Mouse (Mus musculus) intestine, embryonic 14.5 days (tissue): ENCODE data around the gene Tlx3. TPM values are rescaled to one million over a fixed set of nuclear protein-coding genes. Genes with fewer than 3 reads are reported as not detected.

Experiments
- ATAC-seq: fragments of 200-750 bp; cut with Nextera tagmentation; replicated peaks from 2 replicates; pipeline ENCODE4 v1.8.0; 2017; ENCODE audit warnings: low read depth, moderate number of reproducible peaks, moderate TSS enrichment, moderate library complexity; ENCODE audit not compliant: low FRiP score, low TSS enrichment
- DNase-seq: peaks from one replicate; pipeline ENCODE4 v3.0.0-alpha.2; 2018; ENCODE audit warnings: low spot score
- H3K27ac ChIP-seq: fragments of 300-500 bp; sonication (generic); 2 replicates; pipeline ENCODE4 v1.5.1; 2014; ENCODE audit warnings: low read depth, mild to moderate bottlenecking, control low read depth
- H3K27me3 ChIP-seq: fragments of 300-500 bp; sonication (generic); replicated peaks from 2 replicates; pipeline ENCODE4 v1.6.1; 2014; ENCODE audit warnings: low read length, control low read depth; ENCODE audit not compliant: control insufficient read depth, insufficient read depth
- H3K36me3 ChIP-seq: fragments of 300-500 bp; sonication (generic); 2 replicates; pipeline ENCODE4 v1.6.1; 2014; ENCODE audit warnings: low read length, control low read depth; ENCODE audit not compliant: control insufficient read depth, insufficient read depth
- H3K4me1 ChIP-seq: fragments of 300-500 bp; sonication (generic); replicated peaks from 2 replicates; pipeline ENCODE4 v1.6.1; 2014; ENCODE audit warnings: low read length, control low read depth, mixed read lengths; ENCODE audit not compliant: control insufficient read depth, insufficient read depth
- H3K4me2 ChIP-seq: fragments of 300-500 bp; sonication (generic); 2 replicates; pipeline ENCODE4 v1.6.1; 2014; ENCODE audit warnings: low read length
- H3K4me3 ChIP-seq: fragments of 300-500 bp; sonication (generic); 2 replicates; pipeline ENCODE4 v1.5.1; 2014; ENCODE audit warnings: low read depth, low read length, control low read depth, mixed read lengths
- H3K9ac ChIP-seq: fragments of 300-500 bp; sonication (generic); 2 replicates; pipeline ENCODE4 v1.6.1; 2014; ENCODE audit warnings: mild to moderate bottlenecking, low read length
- H3K9me3 ChIP-seq: fragments of 300-500 bp; sonication (generic); 2 replicates; pipeline ENCODE4 v1.6.1; 2016; ENCODE audit warnings: low read length, control low read depth; ENCODE audit not compliant: control insufficient read depth
- WGBS: fragments of 180-500 bp; shearing (Covaris S2); extraction: QIAGEN DNeasy Blood & Tissue Kit; methylation state at CpG from one replicate; pipeline ENCODE4 v1.1.7; 2014; 5-methylcytosine and 5-hydroxymethylcytosine counted together
- polyA plus RNA-seq: library from polyadenylated mRNA; unstranded; fragments of >200 nt; fragmentation: Nextera tagmentation; extraction: Ambion mirVana; gene quantifications from 2 replicates; pipeline ENCODE4 v1.2.1, GENCODE M21; 2014

Gene Tlx3
- polyA plus RNA-seq, 1 experiment from 2014 or later = 0.19 TPM

DNA sequence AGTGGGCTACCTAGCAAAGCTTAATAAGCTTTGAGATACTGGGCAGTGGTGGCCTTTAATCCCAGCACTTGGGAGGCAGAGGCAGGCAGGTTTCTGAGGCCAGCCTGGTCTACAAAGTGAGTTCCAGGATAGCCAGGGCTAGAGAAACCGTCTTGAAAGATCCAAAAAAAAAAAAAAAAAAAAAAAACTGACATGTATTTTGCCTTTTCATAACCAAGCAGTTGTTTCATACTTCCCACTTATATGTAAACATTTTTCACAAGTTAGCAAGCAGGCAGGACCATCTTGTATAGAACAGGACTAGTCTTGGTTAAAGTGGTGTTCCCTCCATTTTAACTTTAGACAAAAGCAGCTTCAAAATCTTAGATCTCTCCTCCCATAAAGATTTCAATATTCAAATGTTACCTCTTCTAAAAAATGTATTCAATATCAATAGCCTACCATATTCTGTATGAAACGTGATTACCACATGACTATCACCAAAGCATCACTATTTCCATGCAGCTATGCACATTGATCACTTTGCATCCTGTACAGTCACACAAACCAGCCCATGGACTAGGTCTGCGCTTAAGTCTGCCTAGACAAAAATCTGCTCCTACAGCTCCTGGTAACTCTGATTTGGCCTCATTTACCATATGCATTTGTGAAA lies 52.1 kb downstream of the Tlx3 start:
- Histone ChIP-seq H3K4me3 (no peak overlapping the region), H3K9me3 (no peaks in the 10 kb centered on the region), H3K27ac (no peak overlapping the region), H3K9ac (no peak overlapping the region), H3K4me2 (no peak overlapping the region), H3K27me3 (peaks cover 10% of the 10 kb centered on the region), H3K4me1 (peaks cover 7% of the 10 kb centered on the region), H3K36me3 (peaks cover 68% of the 10 kb centered on the region)
- WGBS = 79% methylated on average over 3 of the region's 3 CpGs
- ATAC-seq (no peak), DNase-seq (no peak)

Other genes with a start within 250 kb of the Tlx3 start
- 1.5 and 2.1 TPM in 2 replicates for gene Fgf18, start 56.2 kb downstream of the Tlx3 start, polyA plus RNA-seq
- gene Npm1, start 40.4 kb downstream of the Tlx3 start, polyA plus RNA-seq = 1,263 and 1,282 TPM in 2 replicates
- gene Gm12117, start 73.1 kb upstream of the Tlx3 start, polyA plus RNA-seq = not detected in 2 replicates